ENCODE assay signal across 9 mouse cellular contexts in the genomic region with DNA sequence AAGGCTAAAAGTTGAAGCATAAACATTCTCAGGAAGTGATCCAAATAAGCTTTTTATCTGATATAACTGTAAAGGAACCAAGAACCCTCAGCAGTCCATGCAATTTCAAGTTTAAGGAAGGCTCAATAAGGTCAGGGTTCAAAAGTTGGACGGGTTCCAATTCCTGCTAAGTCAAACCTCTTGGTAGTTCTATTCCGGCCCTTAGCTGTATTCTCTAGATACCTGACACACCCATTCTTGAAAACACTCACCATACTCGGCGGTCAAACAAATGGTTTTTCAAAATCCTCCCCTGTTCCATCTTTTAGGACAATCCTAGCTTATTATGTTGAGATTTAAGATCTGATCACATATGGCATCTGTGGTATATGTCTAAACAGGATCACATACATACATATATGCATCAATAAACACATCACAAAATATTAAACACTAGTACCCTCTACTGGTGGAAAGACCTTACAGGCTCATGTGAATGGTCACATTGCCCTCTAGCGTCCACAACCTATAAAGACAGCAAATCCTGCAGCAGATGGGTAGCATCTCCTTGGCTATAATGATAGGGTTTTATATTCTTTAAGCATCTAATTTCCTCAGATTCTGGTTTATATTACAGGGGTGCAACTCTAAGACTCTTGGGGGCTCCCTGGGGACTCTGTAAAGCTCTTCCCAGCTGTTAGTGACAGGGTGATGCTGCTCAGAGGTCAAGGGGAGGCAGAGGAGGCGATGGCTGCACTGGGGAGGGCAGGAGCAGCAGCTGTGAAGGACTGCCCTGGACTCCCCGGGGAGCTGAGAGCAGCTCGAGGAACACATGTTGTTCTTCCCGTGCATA. TPM values are rescaled to one million over a fixed set of nuclear protein-coding genes. Genes with fewer than 3 reads are reported as not detected.
DNase-seq lines count a peak whose midpoint lies in the region; ATAC-seq and TF ChIP-seq lines count a peak whose summit lies in the region.
"Had no signal": no experiment of that assay in that cellular context is flagged by ENCODE, and none has a peak within 500 bp of the region (broad histone marks: within the 10 kb centered on the region; RNA-seq: fewer than 3 reads in every experiment).

No protein-coding gene starts in this region.

- ATAC-seq in forebrain, postnatal 0 days, result peak; percentile 92
- ATAC-seq in hindbrain, postnatal 0 days, result peak; percentile 83

- peaks cover 18% of the 10 kb centered on the region for H3K36me3 ChIP-seq in forebrain, postnatal 0 days (ENCODE audit: insufficient read depth)
- H3K36me3 ChIP-seq in hindbrain, postnatal 0 days (ENCODE audit: insufficient read depth, low read length), result no peaks in the 10 kb centered on the region; the same call in none of the 2 replicates

- no peak overlapping the region for H3K4me3 ChIP-seq in forebrain, postnatal 0 days (ENCODE audit: low read depth, low read length)
- H3K4me3 ChIP-seq in hindbrain, postnatal 0 days (ENCODE audit: low read length), result no peak overlapping the region
- H3K4me3 ChIP-seq: limb, embryonic 15.5 days had no signal

- no peaks in the 10 kb centered on the region for H3K4me1 ChIP-seq in forebrain, postnatal 0 days (ENCODE audit: insufficient read depth)
- H3K4me1 ChIP-seq in hindbrain, postnatal 0 days (ENCODE audit: insufficient read depth, low read length), result no peaks in the 10 kb centered on the region

- H3K9me3 ChIP-seq in forebrain, postnatal 0 days (ENCODE audit: low read length), result no peaks in the 10 kb centered on the region
- H3K9me3 ChIP-seq in hindbrain, postnatal 0 days (ENCODE audit: low read length), result no peaks in the 10 kb centered on the region
- H3K9me3 ChIP-seq: limb, embryonic 15.5 days had no signal

- no peaks in the 10 kb centered on the region for H3K27me3 ChIP-seq in forebrain, postnatal 0 days (ENCODE audit: insufficient read depth, low read length)
- no peaks in the 10 kb centered on the region for H3K27me3 ChIP-seq in hindbrain, postnatal 0 days (ENCODE audit: insufficient read depth, low read length)
- H3K27me3 ChIP-seq: limb, embryonic 15.5 days had no signal

- H3K4me2 ChIP-seq in forebrain, postnatal 0 days (ENCODE audit: low read depth), result no peak overlapping the region
- H3K4me2 ChIP-seq in hindbrain, postnatal 0 days (ENCODE audit: low read depth, low read length), result no peak overlapping the region
- H3K4me2 ChIP-seq: limb, embryonic 15.5 days had no signal

- WGBS in forebrain, postnatal 0 days, result 37% methylated on average over 9 of the region's 9 CpGs
- WGBS in hindbrain, postnatal 0 days, result 30% methylated on average over 9 of the region's 9 CpGs

- peak; percentile 100 for TF ChIP-seq CTCF in forebrain, postnatal 0 days (IDR thresholded peaks at IDR 0.05; ENCODE audit: low read depth)
- TF ChIP-seq CTCF in hindbrain, postnatal 0 days (IDR thresholded peaks at IDR 0.05; ENCODE audit: low read depth), result peak; percentile 97

- H3K27ac ChIP-seq in forebrain, postnatal 0 days (ENCODE audit: low read depth, low read length), result no peak overlapping the region; the same call in 1 of the 2 replicates
- no peak overlapping the region for H3K27ac ChIP-seq in hindbrain, postnatal 0 days
- H3K27ac ChIP-seq: limb, embryonic 15.5 days had no signal

- peak; percentile 48 for DNase-seq in Muller cell, postnatal 12 days (ENCODE audit: inconsistent ontology term)
- DNase-seq in cerebellum, adult 18-20 months, result peak; percentile 72 to 79
- peak; percentile 89 for DNase-seq in forebrain, postnatal 0 days
- DNase-seq in hindbrain, postnatal 0 days (ENCODE audit: low spot score), result peak; percentile 90
- DNase-seq in left cerebral cortex, adult 11 months (ENCODE audit: low spot score), result peak; percentile 52
- peak; percentile 89 for DNase-seq in lung, postnatal 36 days
- DNase-seq in retina, embryonic 14.5 days (ENCODE audit: low spot score), result peak; percentile 93
- peak; percentile 77 for DNase-seq in thymus, postnatal 14 days

- H3K9ac ChIP-seq in forebrain, postnatal 0 days, result no peak overlapping the region
- no peak overlapping the region for H3K9ac ChIP-seq in hindbrain, postnatal 0 days (replicated peaks; ENCODE audit: low read length)
- H3K9ac ChIP-seq: limb, embryonic 15.5 days had no signal

RNA-seq across cellular contexts. Expression of gene Tmem59, which starts 14.2 kb away (rescaled TPM):
- 126 and 134 TPM in 2 replicates for total RNA-seq in forebrain, postnatal 0 days (2014; rRNA removed)
- 361 and 363 TPM in 2 replicates for polyA plus RNA-seq in forebrain, postnatal 0 days (2015; fragmentation: Nextera tagmentation; extraction: Ambion mirVana)
- total RNA-seq in hindbrain, postnatal 0 days (2014; rRNA removed), result 178 and 200 TPM in 2 replicates
- polyA plus RNA-seq in hindbrain, postnatal 0 days (2015; fragmentation: Nextera tagmentation; extraction: Ambion mirVana), result 393 and 422 TPM in 2 replicates

RNA-seq across cellular contexts. Expression of gene Tceanc2, which starts 14.9 kb away (rescaled TPM):
- total RNA-seq in forebrain, postnatal 0 days (2014; rRNA removed), result 13.4 and 22.3 TPM in 2 replicates
- polyA plus RNA-seq in forebrain, postnatal 0 days (2015; fragmentation: Nextera tagmentation; extraction: Ambion mirVana), result 26.5 and 35.4 TPM in 2 replicates
- total RNA-seq in hindbrain, postnatal 0 days (2014; rRNA removed), result 5.4 and 8.0 TPM in 2 replicates
- polyA plus RNA-seq in hindbrain, postnatal 0 days (2015; fragmentation: Nextera tagmentation; extraction: Ambion mirVana), result 17.3 and 23.4 TPM in 2 replicates

RNA-seq across cellular contexts. Expression of gene Ldlrad1, which starts 45.0 kb away (rescaled TPM):
- total RNA-seq in forebrain, postnatal 0 days (2014; rRNA removed), result 0.69 TPM in 1 of 2 replicates, not detected in the other
- not detected in 2 replicates for polyA plus RNA-seq in forebrain, postnatal 0 days (2015; fragmentation: Nextera tagmentation; extraction: Ambion mirVana)
- not detected in 2 replicates for total RNA-seq in hindbrain, postnatal 0 days (2014; rRNA removed)
- not detected in 2 replicates for polyA plus RNA-seq in hindbrain, postnatal 0 days (2015; fragmentation: Nextera tagmentation; extraction: Ambion mirVana)
- polyA plus RNA-seq: limb, embryonic 15.5 days had no signal
